Mouse (Mus musculus): ENCODE measurements at regions not wholly inside any gene's neighbourhood (a gene's known extent, or its start where the extent isn't known, plus 50 kb on each side); places are given as distances from the start of the nearest gene placed in this dataset.

DNA sequence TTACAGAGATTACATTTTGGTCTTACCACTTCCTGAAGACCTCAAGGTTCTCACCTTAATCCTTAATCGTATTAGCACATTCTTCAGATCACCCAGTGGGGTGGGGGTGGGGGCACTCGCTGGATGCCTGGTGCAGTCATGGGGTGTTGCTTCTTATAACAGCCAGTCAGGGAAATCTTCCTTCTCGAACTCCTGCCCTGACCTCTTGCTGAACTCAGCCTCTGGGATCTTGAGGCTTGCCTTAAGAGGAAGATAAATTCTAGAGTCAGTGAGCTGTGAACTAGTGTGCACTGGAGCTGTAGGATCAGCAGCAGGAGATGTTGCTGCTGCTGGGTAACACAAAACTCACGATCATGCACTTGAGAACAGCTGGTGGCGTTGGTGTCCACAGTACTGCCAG lies 352.5 kb upstream of the Tnp1 start:
- TF ChIP-seq MAZ (IDR thresholded peaks at IDR 0.05; ENCODE audit: low read depth, low read length) (no peak), POLR2A (IDR thresholded peaks at IDR 0.05; ENCODE audit: low read depth, low read length) (no peak), ZNF384 (IDR thresholded peaks at IDR 0.05; ENCODE audit: low read depth, low read length) (no peak), EP300 (IDR thresholded peaks at IDR 0.05; ENCODE audit: low read length) (no peak), MAX (IDR thresholded peaks at IDR 0.05; ENCODE audit: low read length) (no peak), USF1 (IDR thresholded peaks at IDR 0.05; ENCODE audit: low read depth, low read length) (no peak), KAT2A (IDR thresholded peaks at IDR 0.05; ENCODE audit: insufficient replicate concordance, low read length) (no peak), UBTF (IDR thresholded peaks at IDR 0.05; ENCODE audit: low read depth, low read length) (no peak), CTCF (conservative IDR thresholded peaks at IDR 0.05 in 1 of 2, IDR thresholded peaks at IDR 0.05 in 1 of 2; ENCODE audit: low read depth in 2 of 2, low read length in 2 of 2) (no peak), JUND (conservative IDR thresholded peaks at IDR 0.05; ENCODE audit: low read depth, low read length) (no peak), ZC3H11A (IDR thresholded peaks at IDR 0.05; ENCODE audit: low read depth, low read length) (no peak)
